Mouse (Mus musculus): ENCODE measurements at regions not wholly inside any gene's neighbourhood (a gene's known extent, or its start where the extent isn't known, plus 50 kb on each side); places are given as distances from the start of the nearest gene placed in this dataset.

- H3K9me3 ChIP-seq (ENCODE audit: control insufficient read depth): no peaks in the 10 kb centered on the region
- no peak for ATAC-seq
- no peaks in the 10 kb centered on the region for H3K4me1 ChIP-seq (replicated peaks; ENCODE audit: control insufficient read depth, insufficient read depth, low read length)
- no peak overlapping the region for H3K4me2 ChIP-seq (replicated peaks; ENCODE audit: low read depth)
- H3K27ac ChIP-seq (ENCODE audit: low read depth, low read length): no peak overlapping the region
- 32% methylated on average over 6 of the region's 6 CpGs for WGBS
- no peak overlapping the region for H3K4me3 ChIP-seq (ENCODE audit: low read depth, low read length)
- no peak overlapping the region for H3K9ac ChIP-seq (ENCODE audit: low read depth, low read length)
- TF ChIP-seq CTCF (IDR thresholded peaks at IDR 0.05; ENCODE audit: low read depth): no peak
- no peaks in the 10 kb centered on the region for H3K36me3 ChIP-seq (ENCODE audit: control insufficient read depth, insufficient read depth)
- H3K27me3 ChIP-seq (replicated peaks; ENCODE audit: control insufficient read depth, insufficient read depth, low read length): no peaks in the 10 kb centered on the region
Observed at GRCm38 (mm10) chr13:72783727-72784070, 155.1 kb downstream of the Irx2 start.

- TF ChIP-seq CTCF (IDR thresholded peaks at IDR 0.05; ENCODE audit: low read depth): no peak
- Histone ChIP-seq H3K4me2 (replicated peaks; ENCODE audit: low read depth) (no peak overlapping the region), H3K9ac (ENCODE audit: low read depth, low read length) (no peak overlapping the region), H3K27ac (ENCODE audit: low read depth, low read length) (no peak overlapping the region), H3K9me3 (ENCODE audit: control insufficient read depth) (no peaks in the 10 kb centered on the region), H3K4me1 (replicated peaks; ENCODE audit: control insufficient read depth, insufficient read depth, low read length) (no peaks in the 10 kb centered on the region), H3K36me3 (ENCODE audit: control insufficient read depth, insufficient read depth) (no peaks in the 10 kb centered on the region), H3K27me3 (replicated peaks; ENCODE audit: control insufficient read depth, insufficient read depth, low read length) (no peaks in the 10 kb centered on the region), H3K4me3 (ENCODE audit: low read depth, low read length) (no peak overlapping the region)
- 58% methylated on average over 3 of the region's 3 CpGs for WGBS
- no peak for ATAC-seq
Observed at GRCm38 (mm10) chr13:72792695-72793094, 164.1 kb downstream of the Irx2 start.

- Histone ChIP-seq H3K4me1 (replicated peaks; ENCODE audit: control insufficient read depth, insufficient read depth, low read length) (no peaks in the 10 kb centered on the region), H3K4me3 (ENCODE audit: low read depth, low read length) (no peak overlapping the region), H3K27ac (ENCODE audit: low read depth, low read length) (no peak overlapping the region), H3K36me3 (ENCODE audit: control insufficient read depth, insufficient read depth) (no peaks in the 10 kb centered on the region), H3K4me2 (replicated peaks; ENCODE audit: low read depth) (no peak overlapping the region), H3K9ac (ENCODE audit: low read depth, low read length) (no peak overlapping the region), H3K9me3 (ENCODE audit: control insufficient read depth) (no peaks in the 10 kb centered on the region), H3K27me3 (replicated peaks; ENCODE audit: control insufficient read depth, insufficient read depth, low read length) (no peaks in the 10 kb centered on the region)
- ATAC-seq: no peak
- WGBS: 27% methylated on average over 8 of the region's 8 CpGs
- TF ChIP-seq CTCF (IDR thresholded peaks at IDR 0.05; ENCODE audit: low read depth): no peak
Observed at GRCm38 (mm10) chr13:72800021-72800420, 171.4 kb downstream of the Irx2 start.

GRCm38 (mm10) chr13:72800546-72800945, 171.9 kb downstream of the Irx2 start:
- H3K27me3 ChIP-seq (replicated peaks; ENCODE audit: control insufficient read depth, insufficient read depth, low read length): no peaks in the 10 kb centered on the region
- no peaks in the 10 kb centered on the region for H3K9me3 ChIP-seq (ENCODE audit: control insufficient read depth)
- H3K4me1 ChIP-seq (replicated peaks; ENCODE audit: control insufficient read depth, insufficient read depth, low read length): no peaks in the 10 kb centered on the region
- no peak overlapping the region for H3K9ac ChIP-seq (ENCODE audit: low read depth, low read length)
- H3K36me3 ChIP-seq (ENCODE audit: control insufficient read depth, insufficient read depth): no peaks in the 10 kb centered on the region
- no peak for TF ChIP-seq CTCF (IDR thresholded peaks at IDR 0.05; ENCODE audit: low read depth)
- no peak overlapping the region for H3K4me2 ChIP-seq (replicated peaks; ENCODE audit: low read depth)
- H3K4me3 ChIP-seq (ENCODE audit: low read depth, low read length): no peak overlapping the region
- 51% methylated on average over 3 of the region's 3 CpGs for WGBS
- ATAC-seq: no peak
- H3K27ac ChIP-seq (ENCODE audit: low read depth, low read length): no peak overlapping the region

GRCm38 (mm10) chr13:72803374-72803773, 174.8 kb downstream of the Irx2 start:
- no peak overlapping the region for H3K4me3 ChIP-seq (ENCODE audit: low read depth, low read length)
- H3K9me3 ChIP-seq (ENCODE audit: control insufficient read depth): no peaks in the 10 kb centered on the region
- no peak overlapping the region for H3K4me2 ChIP-seq (replicated peaks; ENCODE audit: low read depth)
- H3K27ac ChIP-seq (ENCODE audit: low read depth, low read length): no peak overlapping the region
- ATAC-seq: no peak
- H3K9ac ChIP-seq (ENCODE audit: low read depth, low read length): no peak overlapping the region
- H3K27me3 ChIP-seq (replicated peaks; ENCODE audit: control insufficient read depth, insufficient read depth, low read length): no peaks in the 10 kb centered on the region
- H3K36me3 ChIP-seq (ENCODE audit: control insufficient read depth, insufficient read depth): no peaks in the 10 kb centered on the region
- no peaks in the 10 kb centered on the region for H3K4me1 ChIP-seq (replicated peaks; ENCODE audit: control insufficient read depth, insufficient read depth, low read length)
- TF ChIP-seq CTCF (IDR thresholded peaks at IDR 0.05; ENCODE audit: low read depth): no peak
- WGBS: 58% methylated on average over 11 of the region's 11 CpGs

- no peak overlapping the region for H3K4me3 ChIP-seq (ENCODE audit: low read depth, low read length)
- no peaks in the 10 kb centered on the region for H3K9me3 ChIP-seq (ENCODE audit: control insufficient read depth)
- no peak for TF ChIP-seq CTCF (IDR thresholded peaks at IDR 0.05; ENCODE audit: low read depth)
- 94% methylated on average over 3 of the region's 3 CpGs for WGBS
- H3K4me2 ChIP-seq (replicated peaks; ENCODE audit: low read depth): no peak overlapping the region
- no peak overlapping the region for H3K27ac ChIP-seq (ENCODE audit: low read depth, low read length)
- no peaks in the 10 kb centered on the region for H3K4me1 ChIP-seq (replicated peaks; ENCODE audit: control insufficient read depth, insufficient read depth, low read length)
- no peak for ATAC-seq
- no peaks in the 10 kb centered on the region for H3K36me3 ChIP-seq (ENCODE audit: control insufficient read depth, insufficient read depth)
- H3K27me3 ChIP-seq (replicated peaks; ENCODE audit: control insufficient read depth, insufficient read depth, low read length): no peaks in the 10 kb centered on the region
- no peak overlapping the region for H3K9ac ChIP-seq (ENCODE audit: low read depth, low read length)
Observed at GRCm38 (mm10) chr13:72809226-72809625, 180.6 kb downstream of the Irx2 start.

- H3K4me3 ChIP-seq (ENCODE audit: low read depth, low read length): no peak overlapping the region
- H3K4me2 ChIP-seq (replicated peaks; ENCODE audit: low read depth): no peak overlapping the region
- no peaks in the 10 kb centered on the region for H3K4me1 ChIP-seq (replicated peaks; ENCODE audit: control insufficient read depth, insufficient read depth, low read length)
- TF ChIP-seq CTCF (IDR thresholded peaks at IDR 0.05; ENCODE audit: low read depth): no peak
- 62% methylated on average over 1 of the region's 1 CpGs for WGBS
- no peaks in the 10 kb centered on the region for H3K36me3 ChIP-seq (ENCODE audit: control insufficient read depth, insufficient read depth)
- H3K9ac ChIP-seq (ENCODE audit: low read depth, low read length): no peak overlapping the region
- no peaks in the 10 kb centered on the region for H3K9me3 ChIP-seq (ENCODE audit: control insufficient read depth)
- H3K27me3 ChIP-seq (replicated peaks; ENCODE audit: control insufficient read depth, insufficient read depth, low read length): no peaks in the 10 kb centered on the region
- no peak overlapping the region for H3K27ac ChIP-seq (ENCODE audit: low read depth, low read length)
- ATAC-seq: no peak
Observed at GRCm38 (mm10) chr13:72810626-72811025, 182.0 kb downstream of the Irx2 start.

Data from intestine, postnatal 0 days (tissue).